Mouse (Mus musculus) limb, embryonic 15.5 days (tissue): ENCODE data around the gene Lamb2. TPM values are rescaled to one million over a fixed set of nuclear protein-coding genes. Genes with fewer than 3 reads are reported as not detected.
A peak's percentile ranks its signal among the peaks of the same experiment; 100 is the strongest.

Source experiments
- ATAC-seq: fragments of 200-750 bp; cut with Nextera tagmentation; 2 replicates; pipeline ENCODE4 v1.8.0; 2017; ENCODE audit warnings: low read depth, moderate TSS enrichment; ENCODE audit not compliant: insufficient number of reproducible peaks, low FRiP score, low TSS enrichment
- H3K27ac ChIP-seq: fragments of 300-500 bp; sonication (generic); 2 replicates; pipeline ENCODE4 v1.5.1; 2015; ENCODE audit warnings: moderate library complexity, mild to moderate bottlenecking, inconsistent platforms
- H3K27me3 ChIP-seq: fragments of 300-500 bp; sonication (generic); 2 replicates; pipeline ENCODE4 v1.6.1; 2015; ENCODE audit warnings: inconsistent platforms
- H3K36me3 ChIP-seq: fragments of 300-500 bp; sonication (generic); 2 replicates; pipeline ENCODE4 v1.6.1; 2015; ENCODE audit warnings: inconsistent platforms
- H3K4me1 ChIP-seq: fragments of 300-500 bp; sonication (generic); 2 replicates; pipeline ENCODE4 v1.6.1; 2015; ENCODE audit warnings: inconsistent platforms
- H3K4me2 ChIP-seq: fragments of 300-500 bp; sonication (generic); 2 replicates; pipeline ENCODE4 v1.6.1; 2015; ENCODE audit warnings: mild to moderate bottlenecking, inconsistent platforms
- H3K4me3 ChIP-seq: fragments of 300-500 bp; sonication (generic); 2 replicates; pipeline ENCODE4 v1.5.1; 2015; ENCODE audit warnings: mild to moderate bottlenecking, inconsistent platforms
- H3K9ac ChIP-seq: fragments of 300-500 bp; sonication (generic); 2 replicates; pipeline ENCODE4 v1.6.1; 2015; ENCODE audit warnings: inconsistent platforms
- H3K9me3 ChIP-seq: fragments of 300-500 bp; sonication (generic); 2 replicates; pipeline ENCODE4 v1.6.1; 2016; ENCODE audit warnings: inconsistent platforms
- WGBS: fragments of 180-500 bp; shearing (Covaris S2); methylation state at CpG from one replicate; pipeline ENCODE4 v1.1.7; 2015; 5-methylcytosine and 5-hydroxymethylcytosine counted together
- polyA plus RNA-seq: library from polyadenylated mRNA; unstranded; fragments of >200 nt; fragmentation: Nextera tagmentation; extraction: Ambion mirVana; gene quantifications from 2 replicates; pipeline ENCODE4 v1.2.1, GENCODE M21; 2015

The Lamb2 gene
- polyA plus RNA-seq, 1 experiment from 2014 or later = 78.4 TPM

- no peak for ATAC-seq
- Histone ChIP-seq H3K36me3 (peaks cover 96% of the 10 kb centered on the region), H3K27ac (no peak overlapping the region), H3K4me3 (no peak overlapping the region), H3K4me2 (no peak overlapping the region), H3K9ac (no peak overlapping the region), H3K9me3 (no peaks in the 10 kb centered on the region), H3K27me3 (no peaks in the 10 kb centered on the region), H3K4me1 (no peaks in the 10 kb centered on the region)
- 93% methylated on average over 7 of the region's 7 CpGs for WGBS
These were observed 19.7 kb downstream of the Lamb2 start for GRCm38 (mm10) chr9:108499231-108499630.

DNA sequence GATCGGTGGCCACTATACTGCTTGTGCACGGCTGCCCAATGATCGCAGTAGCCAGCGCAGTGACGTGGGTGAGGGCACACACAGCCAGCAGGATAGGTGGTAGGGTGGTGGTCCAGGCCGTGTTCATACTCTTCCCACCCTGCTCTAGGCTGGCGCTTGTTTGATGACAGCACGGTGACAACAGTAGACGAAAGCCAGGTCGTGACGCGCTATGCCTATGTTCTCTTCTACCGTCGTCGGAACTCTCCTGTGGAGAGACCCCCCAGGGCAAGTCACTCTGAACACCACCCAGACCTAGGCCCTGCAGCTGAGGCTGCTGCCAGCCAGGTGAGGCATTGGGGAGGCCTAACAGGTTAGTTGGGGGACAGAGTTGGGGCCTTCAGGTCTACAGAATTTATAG lies 20.4 kb downstream of the Lamb2 start:
- Histone ChIP-seq H3K9ac (no peak overlapping the region), H3K27me3 (no peaks in the 10 kb centered on the region), H3K9me3 (no peaks in the 10 kb centered on the region), H3K4me3 (no peak overlapping the region), H3K4me1 (no peaks in the 10 kb centered on the region), H3K27ac (no peak overlapping the region), H3K4me2 (no peak overlapping the region), H3K36me3 (peaks cover 89% of the 10 kb centered on the region)
- 87% methylated on average over 15 of the region's 15 CpGs for WGBS
- no peak for ATAC-seq

DNA sequence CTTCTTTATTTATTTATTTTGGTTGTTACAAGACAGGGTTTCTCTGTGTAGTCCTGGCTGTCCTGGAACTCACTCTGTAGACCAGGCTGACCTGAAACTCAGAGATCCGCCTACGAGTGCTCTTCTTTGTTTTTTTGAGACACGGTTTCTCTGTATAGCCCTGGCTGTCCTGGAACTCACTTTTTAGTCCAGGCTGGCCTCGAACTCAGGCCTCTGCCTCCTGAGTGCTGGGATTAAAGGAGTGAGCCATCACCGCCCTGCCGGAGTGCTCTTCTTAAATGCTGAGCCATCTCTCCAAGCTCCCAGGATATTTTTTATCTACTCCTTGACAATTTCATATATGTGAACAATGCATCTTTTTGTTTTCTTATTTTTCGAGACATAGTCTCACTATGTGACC lies 27.4 kb downstream of the Lamb2 start:
- no peaks in the 10 kb centered on the region for H3K27me3 ChIP-seq
- H3K4me3 ChIP-seq = peak overlapping the region; percentile 75
- H3K9ac ChIP-seq = no peak overlapping the region
- H3K4me1 ChIP-seq = peaks cover 17% of the 10 kb centered on the region
- H3K4me2 ChIP-seq = peak overlapping the region; percentile 59
- ATAC-seq = no peak
- 89% methylated on average over 7 of the region's 7 CpGs for WGBS
- H3K27ac ChIP-seq = peak overlapping the region; percentile 86
- peaks cover 46% of the 10 kb centered on the region for H3K36me3 ChIP-seq
- no peaks in the 10 kb centered on the region for H3K9me3 ChIP-seq

- WGBS = under 1% methylated on average over 37 of the region's 37 CpGs
- H3K9ac ChIP-seq = peak within 1 kb of the TSS; percentile 80
- H3K36me3 ChIP-seq = peaks cover 46% of the 10 kb centered on the region
- H3K27me3 ChIP-seq = no peaks in the 10 kb centered on the region
- H3K4me3 ChIP-seq = peak within 1 kb of the TSS; percentile 75
- H3K9me3 ChIP-seq = no peaks in the 10 kb centered on the region
- H3K27ac ChIP-seq = peak within 1 kb of the TSS; percentile 86
- ATAC-seq = peak; percentile 91
- peaks cover 17% of the 10 kb centered on the region for H3K4me1 ChIP-seq
- H3K4me2 ChIP-seq = peak within 1 kb of the TSS; percentile 59
These were observed 28.3 kb downstream of the Lamb2 start, which contains the start of gene Qars for GRCm38 (mm10) chr9:108507619-108508434. TSS of gene Qars (plus strand) at chr9:108507706.

DNA sequence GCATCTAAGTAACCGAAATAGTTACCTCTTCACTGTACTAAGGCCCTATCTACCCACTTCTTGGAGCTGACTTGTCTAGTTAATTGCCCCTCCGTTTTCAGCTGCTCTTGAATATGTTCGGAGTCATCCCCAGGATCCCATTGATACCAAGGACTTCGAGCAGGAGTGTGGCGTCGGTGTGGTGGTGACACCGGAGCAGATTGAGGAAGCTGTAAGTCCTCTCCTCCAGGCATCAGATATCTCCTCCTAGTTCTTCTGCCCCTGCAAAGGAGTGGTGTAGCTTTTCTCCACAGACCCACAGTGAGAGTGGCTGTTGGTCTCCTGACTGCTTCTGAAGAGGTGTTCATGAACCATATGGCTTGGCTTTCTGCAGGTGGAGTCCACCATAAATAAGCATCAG lies 29.2 kb downstream of the Lamb2 start:
- no peaks in the 10 kb centered on the region for H3K27me3 ChIP-seq
- peak overlapping the region; percentile 75 for H3K4me3 ChIP-seq
- H3K9ac ChIP-seq = peak overlapping the region; percentile 80; the same call in 1 of the 2 replicates
- WGBS = 86% methylated on average over 7 of the region's 7 CpGs
- no peak for ATAC-seq
- H3K27ac ChIP-seq = no peak overlapping the region
- H3K4me2 ChIP-seq = peak overlapping the region; percentile 59
- H3K4me1 ChIP-seq = peaks cover 17% of the 10 kb centered on the region
- H3K9me3 ChIP-seq = no peaks in the 10 kb centered on the region
- H3K36me3 ChIP-seq = peaks cover 46% of the 10 kb centered on the region

DNA sequence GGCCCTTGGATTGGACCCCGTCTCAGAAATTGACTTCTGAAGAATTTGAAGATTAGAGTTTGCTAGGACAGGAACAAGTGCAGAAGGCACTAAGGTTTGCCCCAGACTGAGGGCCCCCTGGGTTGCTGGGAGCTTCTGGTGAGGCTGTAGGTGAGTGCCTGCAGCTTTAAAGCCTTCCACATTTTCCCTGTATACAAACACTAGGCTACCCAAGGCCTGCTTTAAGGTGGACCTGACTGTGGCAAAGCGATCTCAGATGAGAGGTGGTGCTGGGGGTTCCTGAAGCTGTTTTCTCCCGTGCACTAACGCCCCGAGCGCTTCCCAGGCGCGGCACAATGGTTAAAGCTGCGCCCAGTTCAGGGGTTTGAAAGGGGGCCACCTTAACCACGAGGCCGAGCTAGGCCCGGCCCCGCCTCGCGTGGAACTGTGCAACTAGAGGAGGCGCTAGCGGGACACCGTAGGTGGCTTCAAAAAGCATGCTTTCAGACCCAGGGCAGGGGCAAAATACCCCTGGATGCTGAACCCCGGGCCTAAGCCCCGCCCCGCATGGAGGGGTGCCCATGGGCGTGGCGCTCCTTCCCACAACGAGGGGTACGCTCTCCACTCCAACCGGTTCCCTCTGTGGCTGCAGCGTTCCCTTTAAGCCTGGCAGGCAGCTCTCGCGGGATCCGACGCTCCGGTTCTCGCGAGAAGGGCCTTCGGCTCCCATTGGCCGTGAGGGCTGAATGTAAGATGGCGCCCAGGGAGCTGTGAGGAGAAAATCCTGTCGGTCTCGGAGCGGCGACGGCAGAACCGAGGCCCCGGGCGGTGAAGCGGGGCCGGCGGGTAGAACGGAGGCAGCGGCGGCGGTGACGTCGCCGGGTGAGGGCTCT lies 37.1 kb downstream of the Lamb2 start, which contains the start of gene Qrich1:
Qrich1 (plus strand) TSS at position 427 of the 872 bp plus-strand sequence.
- H3K4me3 ChIP-seq = peak within 1 kb of the TSS; percentile 87
- peak within 1 kb of the TSS; percentile 100 for H3K27ac ChIP-seq
- H3K4me1 ChIP-seq = peaks cover 15% of the 10 kb centered on the region
- peaks cover 48% of the 10 kb centered on the region for H3K36me3 ChIP-seq
- ATAC-seq = peak; percentile 95
- no peaks in the 10 kb centered on the region for H3K27me3 ChIP-seq
- no peaks in the 10 kb centered on the region for H3K9me3 ChIP-seq
- peak within 1 kb of the TSS; percentile 97 for H3K9ac ChIP-seq
- 1% methylated on average over 55 of the region's 55 CpGs for WGBS
- H3K4me2 ChIP-seq = peak within 1 kb of the TSS; percentile 56

DNA sequence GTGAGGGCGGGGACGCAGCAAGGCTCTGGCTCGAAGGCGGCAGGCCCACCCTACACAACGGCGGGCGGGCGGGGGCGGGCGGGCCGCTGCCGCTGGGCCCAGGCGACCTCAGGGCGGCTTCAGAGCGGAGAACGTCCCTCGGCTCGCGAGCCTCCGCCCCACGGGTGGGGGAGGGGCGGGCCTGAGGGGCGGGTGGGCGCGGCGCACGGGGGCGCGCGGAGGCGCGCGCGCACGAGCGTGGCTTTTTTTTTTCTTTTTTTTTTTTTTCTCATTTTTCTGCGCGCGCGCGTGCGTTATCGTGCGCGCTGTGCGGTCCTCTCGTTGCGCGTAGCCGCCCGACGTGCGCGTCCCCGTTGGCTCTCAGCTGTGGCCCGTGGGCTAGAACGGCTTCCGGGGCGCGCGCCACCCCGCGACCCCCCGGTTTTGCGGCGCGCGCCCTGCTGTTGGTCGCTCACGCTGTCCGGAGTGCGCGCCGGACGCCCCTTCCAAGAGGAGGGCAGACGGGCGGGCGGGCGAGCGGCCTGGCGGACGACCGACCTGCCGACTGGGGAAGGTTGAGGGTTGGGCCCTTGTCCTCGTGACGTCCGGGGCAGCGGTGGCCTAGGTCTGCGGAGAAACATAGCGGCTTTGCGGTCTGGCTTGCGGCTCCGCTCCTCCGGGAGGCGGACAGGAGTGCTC lies 37.9 kb downstream of the Lamb2 start:
- Histone ChIP-seq H3K36me3 (peaks cover 41% of the 10 kb centered on the region), H3K4me1 (peaks cover 15% of the 10 kb centered on the region), H3K9me3 (no peaks in the 10 kb centered on the region), H3K27ac (peak overlapping the region; percentile 100), H3K4me3 (peak overlapping the region; percentile 87), H3K27me3 (no peaks in the 10 kb centered on the region), H3K4me2 (peak overlapping the region; percentile 56), H3K9ac (peak overlapping the region; percentile 97)
- ATAC-seq = peak; percentile 80
- WGBS = under 1% methylated on average over 94 of the region's 95 CpGs

DNA sequence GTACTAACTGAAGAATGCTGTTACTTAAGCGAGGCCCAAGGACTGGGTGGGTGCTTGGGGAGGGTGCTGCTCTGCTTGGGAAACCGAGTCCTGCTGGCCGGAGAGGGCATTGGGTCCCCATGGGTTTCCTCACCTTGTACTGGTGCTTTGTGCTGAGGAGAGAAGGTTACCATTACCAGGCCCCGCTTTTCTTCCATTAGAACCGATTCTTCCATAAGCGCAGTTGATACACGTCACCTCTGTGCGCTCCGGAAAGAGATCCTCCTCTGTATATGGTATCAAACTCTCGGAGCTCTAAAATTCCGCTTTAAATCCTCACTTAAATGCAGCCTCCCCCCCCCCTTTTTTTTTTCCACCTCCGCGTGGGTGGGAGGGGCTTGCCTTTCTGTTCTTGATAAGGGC lies 38.4 kb downstream of the Lamb2 start:
- Histone ChIP-seq H3K9ac (peak overlapping the region; percentile 97), H3K27me3 (no peaks in the 10 kb centered on the region), H3K4me1 (peaks cover 15% of the 10 kb centered on the region), H3K4me2 (peak overlapping the region; percentile 56), H3K27ac (peak overlapping the region; percentile 100), H3K4me3 (peak overlapping the region; percentile 87), H3K9me3 (no peaks in the 10 kb centered on the region), H3K36me3 (peaks cover 35% of the 10 kb centered on the region)
- no peak for ATAC-seq
- under 1% methylated on average over 13 of the region's 13 CpGs for WGBS

- 75% methylated on average over 2 of the region's 2 CpGs for WGBS
- Histone ChIP-seq H3K9me3 (no peaks in the 10 kb centered on the region), H3K36me3 (peaks cover 13% of the 10 kb centered on the region)
These were observed 42.1 kb downstream of the Lamb2 start for GRCm38 (mm10) chr9:108521604-108522003.

DNA sequence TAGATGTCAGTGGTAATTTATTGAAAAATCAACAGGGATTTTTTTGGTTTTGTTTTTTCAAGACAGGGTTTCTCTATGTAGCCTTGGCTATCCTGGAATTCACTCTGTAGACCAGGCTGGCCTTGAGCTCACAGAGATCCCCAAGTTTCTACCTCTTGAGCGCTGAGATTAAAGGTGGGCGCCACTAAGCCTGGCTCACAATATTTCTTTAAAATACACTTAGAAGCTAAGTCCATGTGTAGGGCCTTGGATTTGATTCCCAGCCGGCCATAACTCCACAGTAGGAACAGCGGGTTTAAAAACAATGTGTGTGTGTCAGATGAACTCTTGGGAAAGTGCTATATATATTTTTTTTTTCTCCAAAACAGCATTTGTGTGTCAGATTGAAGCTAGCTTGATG lies 43.8 kb downstream of the Lamb2 start:
- Histone ChIP-seq H3K9ac (no peak overlapping the region), H3K4me2 (no peak overlapping the region), H3K4me3 (no peak overlapping the region), H3K27ac (no peak overlapping the region), H3K4me1 (peaks cover 13% of the 10 kb centered on the region), H3K36me3 (peaks cover 14% of the 10 kb centered on the region), H3K9me3 (no peaks in the 10 kb centered on the region), H3K27me3 (no peaks in the 10 kb centered on the region)
- WGBS = 95% methylated on average over 4 of the region's 4 CpGs
- no peak for ATAC-seq

More at GRCm38 (mm10) chr9:108521604-108522003, 42.1 kb downstream of the Lamb2 start:
- Histone ChIP-seq H3K4me3 (no peak overlapping the region), H3K9ac (no peak overlapping the region), H3K27ac (no peak overlapping the region), H3K4me1 (peaks cover 13% of the 10 kb centered on the region), H3K27me3 (no peaks in the 10 kb centered on the region), H3K4me2 (no peak overlapping the region)
- ATAC-seq = no peak

DNA sequence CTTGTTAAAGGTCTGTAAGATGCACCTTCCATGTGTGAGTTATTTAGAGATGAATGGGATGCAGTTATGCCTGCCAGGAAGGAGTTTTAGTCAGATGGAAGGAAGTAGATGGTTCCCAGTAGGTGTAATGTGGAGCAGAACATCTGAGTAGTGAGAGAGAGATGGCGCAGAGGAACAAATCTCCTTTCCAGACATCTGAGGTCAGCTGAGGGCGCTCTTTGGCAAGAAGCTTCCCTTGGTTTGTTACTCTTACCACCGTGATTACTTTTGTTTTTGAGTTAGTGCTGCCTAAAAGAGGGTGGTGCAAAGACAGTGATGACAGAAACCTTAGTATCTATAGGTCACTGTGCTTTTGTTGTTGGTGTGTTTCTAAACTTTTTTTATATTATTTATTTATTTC lies 45.9 kb downstream of the Lamb2 start:
- WGBS = 83% methylated on average over 3 of the region's 3 CpGs

More for the DNA sequence above, 45.9 kb downstream of the Lamb2 start:
- Histone ChIP-seq H3K36me3 (peaks cover 30% of the 10 kb centered on the region), H3K27ac (no peak overlapping the region), H3K9ac (no peak overlapping the region), H3K27me3 (no peaks in the 10 kb centered on the region), H3K4me2 (no peak overlapping the region), H3K4me3 (no peak overlapping the region), H3K4me1 (0 out of 2 replicates have a peak, but pooled peaks cover 2% of the 10 kb centered on the region), H3K9me3 (no peaks in the 10 kb centered on the region)
- ATAC-seq = no peak
